Mouse (Mus musculus): ENCODE measurements around the gene Asic2. TPM values are rescaled to one million over a fixed set of nuclear protein-coding genes. Genes with fewer than 3 reads are reported as not detected.

Gene Asic2
- polyA plus RNA-seq, 1 experiment = 0.08 TPM

GRCm38 (mm10) chr11:81501473-81502246, 466.6 kb downstream of the Asic2 start:
- H3K36me3 ChIP-seq (ENCODE audit: control insufficient read depth, insufficient read depth, low read length) = no peaks in the 10 kb centered on the region
- no peak for TF ChIP-seq CTCF (IDR thresholded peaks at IDR 0.05; ENCODE audit: borderline replicate concordance, control insufficient read depth, extremely low read depth, insufficient read depth, low read length, poor library complexity)
- no peak for TF ChIP-seq POLR2A (IDR thresholded peaks at IDR 0.05; ENCODE audit: control insufficient read depth, extremely low read depth, insufficient read depth, low read length, poor library complexity)
- H3K4me1 ChIP-seq (replicated peaks; ENCODE audit: control insufficient read depth, insufficient read depth, low read length) = no peaks in the 10 kb centered on the region
- no peaks in the 10 kb centered on the region for H3K27me3 ChIP-seq (ENCODE audit: control insufficient read depth, insufficient read depth, low read length)
- DNase-seq = no peak
- no peak overlapping the region for H3K4me3 ChIP-seq (ENCODE audit: control insufficient read depth, insufficient read depth, low read length)
- H3K27ac ChIP-seq (ENCODE audit: control insufficient read depth, insufficient read depth, low read length) = no peak overlapping the region
- 61% methylated on average over 14 of the region's 14 CpGs for WGBS

GRCm38 (mm10) chr11:81498990-81499389, 469.3 kb downstream of the Asic2 start:
- TF ChIP-seq POLR2A (IDR thresholded peaks at IDR 0.05; ENCODE audit: control insufficient read depth, extremely low read depth, insufficient read depth, low read length, poor library complexity) (no peak), CTCF (IDR thresholded peaks at IDR 0.05; ENCODE audit: borderline replicate concordance, control insufficient read depth, extremely low read depth, insufficient read depth, low read length, poor library complexity) (no peak)
- no peak overlapping the region for H3K27ac ChIP-seq (ENCODE audit: control insufficient read depth, insufficient read depth, low read length)
- H3K27me3 ChIP-seq (ENCODE audit: control insufficient read depth, insufficient read depth, low read length) = no peaks in the 10 kb centered on the region
- 93% methylated on average over 1 of the region's 1 CpGs for WGBS
- no peaks in the 10 kb centered on the region for H3K36me3 ChIP-seq (ENCODE audit: control insufficient read depth, insufficient read depth, low read length)
- H3K4me3 ChIP-seq (ENCODE audit: control insufficient read depth, insufficient read depth, low read length) = no peak overlapping the region
- H3K4me1 ChIP-seq (replicated peaks; ENCODE audit: control insufficient read depth, insufficient read depth, low read length) = no peaks in the 10 kb centered on the region
- no peak for DNase-seq

GRCm38 (mm10) chr11:81497652-81498391, 470.4 kb downstream of the Asic2 start:
- TF ChIP-seq CTCF (IDR thresholded peaks at IDR 0.05; ENCODE audit: borderline replicate concordance, control insufficient read depth, extremely low read depth, insufficient read depth, low read length, poor library complexity) = no peak
- no peak for TF ChIP-seq POLR2A (IDR thresholded peaks at IDR 0.05; ENCODE audit: control insufficient read depth, extremely low read depth, insufficient read depth, low read length, poor library complexity)
- no peaks in the 10 kb centered on the region for H3K36me3 ChIP-seq (ENCODE audit: control insufficient read depth, insufficient read depth, low read length)
- WGBS = 70% methylated on average over 9 of the region's 9 CpGs

GRCm38 (mm10) chr11:81496446-81496845, 471.8 kb downstream of the Asic2 start:
- Histone ChIP-seq H3K4me3 (ENCODE audit: control insufficient read depth, insufficient read depth, low read length) (no peak overlapping the region), H3K4me1 (replicated peaks; ENCODE audit: control insufficient read depth, insufficient read depth, low read length) (no peaks in the 10 kb centered on the region), H3K27me3 (ENCODE audit: control insufficient read depth, insufficient read depth, low read length) (no peaks in the 10 kb centered on the region), H3K36me3 (ENCODE audit: control insufficient read depth, insufficient read depth, low read length) (no peaks in the 10 kb centered on the region), H3K27ac (ENCODE audit: control insufficient read depth, insufficient read depth, low read length) (no peak overlapping the region)
- TF ChIP-seq POLR2A (IDR thresholded peaks at IDR 0.05; ENCODE audit: control insufficient read depth, extremely low read depth, insufficient read depth, low read length, poor library complexity) (no peak), CTCF (IDR thresholded peaks at IDR 0.05; ENCODE audit: borderline replicate concordance, control insufficient read depth, extremely low read depth, insufficient read depth, low read length, poor library complexity) (no peak)
- WGBS = 38% methylated on average over 1 of the region's 1 CpGs
- no peak for DNase-seq

More at GRCm38 (mm10) chr11:81497652-81498391, 470.4 kb downstream of the Asic2 start:
- H3K4me3 ChIP-seq (ENCODE audit: control insufficient read depth, insufficient read depth, low read length) = no peak overlapping the region
- no peaks in the 10 kb centered on the region for H3K27me3 ChIP-seq (ENCODE audit: control insufficient read depth, insufficient read depth, low read length)
- H3K4me1 ChIP-seq (replicated peaks; ENCODE audit: control insufficient read depth, insufficient read depth, low read length) = no peaks in the 10 kb centered on the region
- DNase-seq = no peak
- H3K27ac ChIP-seq (ENCODE audit: control insufficient read depth, insufficient read depth, low read length) = no peak overlapping the region

GRCm38 (mm10) chr11:81492351-81492750, 475.9 kb downstream of the Asic2 start:
- H3K27ac ChIP-seq (ENCODE audit: control insufficient read depth, insufficient read depth, low read length) = no peak overlapping the region
- no peaks in the 10 kb centered on the region for H3K4me1 ChIP-seq (replicated peaks; ENCODE audit: control insufficient read depth, insufficient read depth, low read length)
- no peak overlapping the region for H3K4me3 ChIP-seq (ENCODE audit: control insufficient read depth, insufficient read depth, low read length)
- no peak for DNase-seq
- TF ChIP-seq CTCF (IDR thresholded peaks at IDR 0.05; ENCODE audit: borderline replicate concordance, control insufficient read depth, extremely low read depth, insufficient read depth, low read length, poor library complexity) = no peak
- TF ChIP-seq POLR2A (IDR thresholded peaks at IDR 0.05; ENCODE audit: control insufficient read depth, extremely low read depth, insufficient read depth, low read length, poor library complexity) = no peak
- H3K27me3 ChIP-seq (ENCODE audit: control insufficient read depth, insufficient read depth, low read length) = no peaks in the 10 kb centered on the region
- WGBS = 84% methylated on average over 5 of the region's 5 CpGs
- no peaks in the 10 kb centered on the region for H3K36me3 ChIP-seq (ENCODE audit: control insufficient read depth, insufficient read depth, low read length)

- no peaks in the 10 kb centered on the region for H3K36me3 ChIP-seq (ENCODE audit: control insufficient read depth, insufficient read depth, low read length)
- no peak for DNase-seq
- 88% methylated on average over 1 of the region's 1 CpGs for WGBS
- no peak overlapping the region for H3K4me3 ChIP-seq (ENCODE audit: control insufficient read depth, insufficient read depth, low read length)
- no peak for TF ChIP-seq POLR2A (IDR thresholded peaks at IDR 0.05; ENCODE audit: control insufficient read depth, extremely low read depth, insufficient read depth, low read length, poor library complexity)
- no peak for TF ChIP-seq CTCF (IDR thresholded peaks at IDR 0.05; ENCODE audit: borderline replicate concordance, control insufficient read depth, extremely low read depth, insufficient read depth, low read length, poor library complexity)
- no peaks in the 10 kb centered on the region for H3K27me3 ChIP-seq (ENCODE audit: control insufficient read depth, insufficient read depth, low read length)
- no peaks in the 10 kb centered on the region for H3K4me1 ChIP-seq (replicated peaks; ENCODE audit: control insufficient read depth, insufficient read depth, low read length)
- no peak overlapping the region for H3K27ac ChIP-seq (ENCODE audit: control insufficient read depth, insufficient read depth, low read length)
These were observed 479.0 kb downstream of the Asic2 start for GRCm38 (mm10) chr11:81489144-81489735.
